Mouse (Mus musculus) limb, embryonic 10.5 days (tissue): ENCODE measurements around the gene Ndufv3. TPM values are rescaled to one million over a fixed set of nuclear protein-coding genes. Genes with fewer than 3 reads are reported as not detected.

Source experiments
- DNase-seq: peaks from one replicate; pipeline ENCODE4 v3.0.0-alpha.2; 2017; ENCODE audit warnings: low spot score
- H3K27ac ChIP-seq: fragments of 300-500 bp; sonication (generic); 2 replicates; pipeline ENCODE4 v1.5.1; 2016; ENCODE audit warnings: mild to moderate bottlenecking
- H3K27me3 ChIP-seq: fragments of 300-500 bp; sonication (generic); 2 replicates; pipeline ENCODE4 v1.6.1; 2016; ENCODE audit warnings: low read depth, mild to moderate bottlenecking; ENCODE audit not compliant: poor library complexity, severe bottlenecking
- H3K36me3 ChIP-seq: fragments of 300-500 bp; sonication (generic); 2 replicates; pipeline ENCODE4 v1.6.1; 2016; ENCODE audit warnings: mild to moderate bottlenecking, moderate library complexity
- H3K4me1 ChIP-seq: fragments of 300-500 bp; sonication (generic); 2 replicates; pipeline ENCODE4 v1.6.1; 2016
- H3K4me3 ChIP-seq: fragments of 300-500 bp; sonication (generic); 2 replicates; pipeline ENCODE4 v1.5.1; 2016; ENCODE audit warnings: mild to moderate bottlenecking, moderate library complexity
- H3K9me3 ChIP-seq: fragments of 300-500 bp; sonication (generic); replicated peaks from 2 replicates; pipeline ENCODE4 v1.6.1; 2016; ENCODE audit warnings: mild to moderate bottlenecking
- WGBS: fragments of 180-500 bp; shearing (Covaris S2); methylation state at CpG from one replicate; pipeline ENCODE4 v1.1.7; 2016; 5-methylcytosine and 5-hydroxymethylcytosine counted together
- polyA plus RNA-seq: library from polyadenylated mRNA; unstranded; fragments of >200 nt; fragmentation: Nextera tagmentation; extraction: Ambion mirVana; gene quantifications from 2 replicates; pipeline ENCODE4 v1.2.1, GENCODE M21; 2016

The Ndufv3 gene
- 201 and 213 TPM in 2 replicates for polyA plus RNA-seq

GRCm38 (mm10) chr17:31519946-31520838, at the start of gene Ndufv3, which contains the start of gene Wdr4:
Gene Ndufv3 (plus strand): TSS chr17:31520115.
Gene Wdr4 (minus strand): TSS chr17:31519980.
- Histone ChIP-seq H3K27me3 (no peaks in the 10 kb centered on the region), H3K27ac (peak within 1 kb of the TSS; percentile 86), H3K9me3 (no peaks in the 10 kb centered on the region), H3K4me1 (peaks cover 16% of the 10 kb centered on the region), H3K36me3 (peaks cover 28% of the 10 kb centered on the region), H3K4me3 (peak within 1 kb of the TSS; percentile 85)
- peak; percentile 98 for DNase-seq
- WGBS: under 1% methylated on average over 45 of the region's 45 CpGs

- Histone ChIP-seq H3K27ac (no peak overlapping the region), H3K4me3 (no peak overlapping the region), H3K4me1 (no peaks in the 10 kb centered on the region), H3K9me3 (no peaks in the 10 kb centered on the region; the same call in 1 of the 2 replicates), H3K27me3 (no peaks in the 10 kb centered on the region), H3K36me3 (peaks cover 69% of the 10 kb centered on the region)
- DNase-seq: no peak
- 83% methylated on average over 5 of the region's 5 CpGs for WGBS
These were observed 49.0 kb upstream of the Ndufv3 start for GRCm38 (mm10) chr17:31470766-31471418.

- WGBS: 89% methylated on average over 6 of the region's 6 CpGs
- no peaks in the 10 kb centered on the region for H3K9me3 ChIP-seq
- peaks cover 48% of the 10 kb centered on the region for H3K36me3 ChIP-seq
- no peak overlapping the region for H3K4me3 ChIP-seq
- no peaks in the 10 kb centered on the region for H3K27me3 ChIP-seq
- H3K27ac ChIP-seq: no peak overlapping the region
- no peak for DNase-seq
- peaks cover 11% of the 10 kb centered on the region for H3K4me1 ChIP-seq
These were observed 45.5 kb upstream of the Ndufv3 start for GRCm38 (mm10) chr17:31474388-31474787.

GRCm38 (mm10) chr17:31478606-31479005, 41.3 kb upstream of the Ndufv3 start:
- no peak for DNase-seq
- Histone ChIP-seq H3K4me1 (peaks cover 23% of the 10 kb centered on the region), H3K27ac (no peak overlapping the region), H3K9me3 (no peaks in the 10 kb centered on the region), H3K4me3 (no peak overlapping the region), H3K36me3 (peaks cover 13% of the 10 kb centered on the region), H3K27me3 (no peaks in the 10 kb centered on the region)
- 78% methylated on average over 7 of the region's 7 CpGs for WGBS

- Histone ChIP-seq H3K4me3 (no peak overlapping the region), H3K27ac (0 out of 2 replicates have a peak overlapping the region, but pooled peaks have one; percentile 21), H3K27me3 (no peaks in the 10 kb centered on the region), H3K4me1 (peaks cover 23% of the 10 kb centered on the region), H3K9me3 (no peaks in the 10 kb centered on the region), H3K36me3 (peaks cover 12% of the 10 kb centered on the region)
- WGBS: 53% methylated on average over 11 of the region's 11 CpGs
- DNase-seq: no peak
These were observed 40.6 kb upstream of the Ndufv3 start for GRCm38 (mm10) chr17:31479108-31479844.

- Histone ChIP-seq H3K4me1 (peaks cover 18% of the 10 kb centered on the region), H3K27me3 (no peaks in the 10 kb centered on the region; the same call in 1 of the 2 replicates), H3K36me3 (no peaks in the 10 kb centered on the region), H3K9me3 (no peaks in the 10 kb centered on the region), H3K4me3 (no peak overlapping the region), H3K27ac (peak overlapping the region; percentile 36; the same call in 1 of the 2 replicates)
- no peak for DNase-seq
- 80% methylated on average over 10 of the region's 10 CpGs for WGBS
These were observed 33.2 kb upstream of the Ndufv3 start for GRCm38 (mm10) chr17:31486616-31487198.

- 42% methylated on average over 6 of the region's 6 CpGs for WGBS
- Histone ChIP-seq H3K27me3 (no peaks in the 10 kb centered on the region; the same call in 1 of the 2 replicates), H3K9me3 (no peaks in the 10 kb centered on the region), H3K4me3 (no peak overlapping the region), H3K27ac (no peak overlapping the region), H3K4me1 (peaks cover 12% of the 10 kb centered on the region), H3K36me3 (no peaks in the 10 kb centered on the region)
- no peak for DNase-seq
These were observed 32.4 kb upstream of the Ndufv3 start for GRCm38 (mm10) chr17:31487433-31488060.

GRCm38 (mm10) chr17:31491355-31491754, 28.6 kb upstream of the Ndufv3 start:
- DNase-seq: no peak
- no peaks in the 10 kb centered on the region for H3K9me3 ChIP-seq
- H3K4me3 ChIP-seq: no peak overlapping the region
- H3K27me3 ChIP-seq: no peaks in the 10 kb centered on the region; the same call in 1 of the 2 replicates
- H3K4me1 ChIP-seq: peaks cover 12% of the 10 kb centered on the region
- H3K27ac ChIP-seq: no peak overlapping the region
- H3K36me3 ChIP-seq: peaks cover 17% of the 10 kb centered on the region

GRCm38 (mm10) chr17:31492416-31492815, 27.5 kb upstream of the Ndufv3 start:
- no peak overlapping the region for H3K27ac ChIP-seq
- no peaks in the 10 kb centered on the region for H3K9me3 ChIP-seq
- H3K4me1 ChIP-seq: peaks cover 3% of the 10 kb centered on the region
- no peaks in the 10 kb centered on the region for H3K27me3 ChIP-seq
- 0% methylated on average over 2 of the region's 2 CpGs for WGBS
- DNase-seq: peak; percentile 86
- H3K36me3 ChIP-seq: peaks cover 27% of the 10 kb centered on the region
- H3K4me3 ChIP-seq: no peak overlapping the region

- Histone ChIP-seq H3K27me3 (no peaks in the 10 kb centered on the region), H3K9me3 (no peaks in the 10 kb centered on the region), H3K4me1 (no peaks in the 10 kb centered on the region), H3K27ac (no peak overlapping the region), H3K36me3 (peaks cover 53% of the 10 kb centered on the region), H3K4me3 (no peak overlapping the region)
- DNase-seq: no peak
- 81% methylated on average over 1 of the region's 1 CpGs for WGBS
These were observed 24.9 kb upstream of the Ndufv3 start for GRCm38 (mm10) chr17:31494989-31495388.

GRCm38 (mm10) chr17:31497726-31498125, 22.2 kb upstream of the Ndufv3 start:
- Histone ChIP-seq H3K36me3 (peaks cover 80% of the 10 kb centered on the region), H3K27me3 (no peaks in the 10 kb centered on the region), H3K27ac (no peak overlapping the region), H3K4me1 (no peaks in the 10 kb centered on the region), H3K9me3 (no peaks in the 10 kb centered on the region), H3K4me3 (no peak overlapping the region)
- 92% methylated on average over 6 of the region's 6 CpGs for WGBS
- no peak for DNase-seq

GRCm38 (mm10) chr17:31499725-31500124, 20.2 kb upstream of the Ndufv3 start:
- no peak for DNase-seq
- Histone ChIP-seq H3K4me3 (no peak overlapping the region), H3K9me3 (no peaks in the 10 kb centered on the region), H3K4me1 (no peaks in the 10 kb centered on the region), H3K27me3 (no peaks in the 10 kb centered on the region), H3K36me3 (peaks cover 100% of the 10 kb centered on the region), H3K27ac (no peak overlapping the region)
- 95% methylated on average over 12 of the region's 12 CpGs for WGBS
